Mouse (Mus musculus) erythroblast, embryonic 14.5 days (primary cell): ENCODE results near the gene Alg2.

ENCODE experiments used
- GATA1 ChIP-seq: IDR thresholded peaks from 2 replicates; pipeline ENCODE4 v1.6.1; 2012; ENCODE audit warnings: low read length, inconsistent platforms, mixed read lengths
- TAL1 ChIP-seq: IDR thresholded peaks from 3 replicates; pipeline ENCODE4 v1.6.1; 2012; ENCODE audit warnings: low read length, inconsistent platforms, mixed read lengths

DNA sequence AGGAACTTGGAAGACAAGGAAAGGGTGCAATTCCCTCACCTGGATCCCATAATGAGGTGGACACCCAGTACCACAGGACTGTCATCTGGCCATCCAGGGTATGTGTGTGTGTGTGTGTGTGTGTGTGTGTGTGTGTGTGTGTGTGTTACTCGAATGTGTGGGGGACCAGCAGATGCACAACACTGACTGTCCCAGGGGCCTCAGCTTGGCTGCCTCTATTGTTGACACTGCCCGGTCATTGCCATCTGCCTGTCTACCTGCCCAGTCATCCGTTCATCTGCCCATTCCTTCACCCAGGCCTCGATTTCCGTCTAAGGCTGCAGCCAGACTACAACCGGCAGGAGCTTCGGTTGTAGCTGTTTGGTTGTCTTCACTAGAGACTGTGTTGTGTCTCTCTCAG lies 41.4 kb downstream of the Alg2 start:
- TF ChIP-seq TAL1 = no peak
- TF ChIP-seq GATA1 = no peak
